Mouse (Mus musculus) spleen, postnatal 4 days (tissue): ENCODE data around the gene Znfx1.
A peak's percentile ranks its signal among the peaks of the same experiment; 100 is the strongest.
"Not testable (repeated sequence)": the region's sequence is repeated elsewhere in the genome, so short reads cannot be mapped to it uniquely, and the experiment has no call there.

Experiments used
- DNase-seq, 2 experiments: peaks; one replicate each; pipeline ENCODE4 v3.0.0; 2022; ENCODE audit warnings: low spot score in 2 of 2

The Znfx1 gene

GRCm38 (mm10) chr2:167053127-167053844, 9.5 kb downstream of the Znfx1 start:
- DNase-seq, result no peak

DNA sequence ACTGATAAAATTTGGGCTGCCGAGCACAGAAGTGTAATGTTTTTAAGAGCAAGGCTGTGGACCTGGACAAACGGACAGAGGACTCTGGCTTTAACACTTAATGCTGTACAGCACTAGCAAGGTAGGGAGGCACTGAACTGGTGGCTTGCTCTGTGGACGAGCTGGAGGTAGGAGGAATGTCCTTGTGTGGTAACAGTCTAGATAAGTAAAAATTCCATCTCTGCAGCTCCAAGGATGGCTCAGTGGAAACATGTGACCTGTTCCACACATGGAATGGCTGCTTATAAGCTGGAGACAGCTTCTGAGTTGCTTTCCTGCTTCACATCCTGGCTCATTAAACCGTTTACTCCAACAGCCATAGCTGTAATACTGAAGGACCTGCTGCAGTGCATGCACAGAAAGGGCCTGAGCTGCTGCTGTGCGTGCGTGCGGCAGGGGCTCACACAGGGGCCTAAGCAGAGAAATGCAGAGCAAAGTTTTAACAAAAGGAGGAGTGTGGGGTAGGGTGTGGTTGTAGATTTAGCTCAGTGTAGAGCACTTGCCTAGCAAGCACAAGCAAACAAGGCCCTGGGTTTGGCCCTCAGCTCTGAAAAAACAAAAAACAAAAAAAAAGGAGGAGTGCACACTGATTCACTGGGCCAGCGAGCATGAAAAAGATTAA, 14.0 kb downstream of the Znfx1 start:
- DNase-seq, result no peak

DNA sequence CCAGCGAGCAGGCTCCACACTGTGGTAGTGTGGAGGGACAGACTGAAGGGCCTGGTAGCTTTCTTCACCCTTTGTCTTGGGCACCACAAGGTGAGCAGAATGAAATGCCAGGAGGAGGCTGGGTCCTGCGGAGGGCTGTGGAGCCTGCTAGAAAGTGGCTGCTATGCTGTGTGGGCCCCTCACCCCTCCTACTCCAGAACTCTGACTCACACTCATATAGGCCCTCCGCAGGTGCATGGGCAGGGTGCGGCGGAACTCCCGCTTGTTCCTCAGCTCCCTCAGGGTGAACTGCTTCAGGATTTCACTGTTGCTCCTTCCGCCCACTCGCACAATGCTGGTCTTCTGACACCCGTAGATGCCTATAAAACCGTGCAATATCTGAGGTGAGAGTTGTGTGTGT, 14.6 kb downstream of the Znfx1 start:
- no peak for DNase-seq

GRCm38 (mm10) chr2:167043400-167044121, 19.3 kb downstream of the Znfx1 start:
- DNase-seq, result peak; percentile 77 to 78

- no peak for DNase-seq
These were observed 23.4 kb downstream of the Znfx1 start for GRCm38 (mm10) chr2:167039386-167039785.

GRCm38 (mm10) chr2:167038716-167039115, 24.1 kb downstream of the Znfx1 start:
- DNase-seq, result no peak

DNA sequence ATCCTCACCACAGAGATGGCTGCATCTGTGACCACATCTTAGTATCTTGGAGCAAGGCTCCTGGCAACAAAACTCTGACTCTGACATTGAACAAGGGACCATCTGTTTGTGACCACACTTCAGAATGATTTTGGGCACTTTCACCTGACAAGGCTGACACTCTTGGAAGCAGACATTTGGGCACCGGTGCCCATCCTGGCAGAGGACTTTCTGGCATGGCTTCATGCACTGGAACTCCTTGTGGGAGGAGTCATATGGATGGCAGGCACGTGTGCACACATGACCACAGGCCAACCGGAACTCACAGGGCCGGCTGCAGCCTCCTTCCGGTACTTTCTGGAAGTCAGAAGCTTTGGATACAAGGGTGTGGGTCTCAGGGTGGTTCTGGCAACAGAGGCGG, 24.5 kb downstream of the Znfx1 start:
- no peak for DNase-seq

- DNase-seq, result no peak
These were observed 25.1 kb downstream of the Znfx1 start for GRCm38 (mm10) chr2:167037710-167038109.

DNA sequence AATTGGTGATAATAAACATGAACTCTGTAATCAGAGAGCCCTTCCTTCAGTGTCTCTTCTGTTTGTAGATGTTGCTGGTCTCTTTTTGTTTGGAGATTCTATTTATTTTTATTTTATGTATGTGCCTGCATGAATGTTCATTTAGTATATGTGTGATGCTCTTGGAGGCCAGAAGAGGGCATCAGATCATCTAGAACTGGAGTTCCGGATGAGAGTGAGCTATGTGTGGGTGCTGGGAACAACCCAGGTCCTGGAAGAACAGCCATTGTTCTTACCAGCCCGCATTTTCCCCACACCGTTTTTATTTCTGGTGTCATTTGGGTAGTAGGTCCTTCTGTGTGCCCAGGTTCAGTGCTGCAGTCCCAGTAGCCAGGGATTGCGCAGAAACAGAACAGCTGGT, 32.3 kb downstream of the Znfx1 start:
- DNase-seq, result peak in 1 of 2 experiments; percentile 51

- DNase-seq, result peak in 1 of 2 experiments; percentile 53
These were observed 34.3 kb downstream of the Znfx1 start for GRCm38 (mm10) chr2:167028553-167028952.

DNA sequence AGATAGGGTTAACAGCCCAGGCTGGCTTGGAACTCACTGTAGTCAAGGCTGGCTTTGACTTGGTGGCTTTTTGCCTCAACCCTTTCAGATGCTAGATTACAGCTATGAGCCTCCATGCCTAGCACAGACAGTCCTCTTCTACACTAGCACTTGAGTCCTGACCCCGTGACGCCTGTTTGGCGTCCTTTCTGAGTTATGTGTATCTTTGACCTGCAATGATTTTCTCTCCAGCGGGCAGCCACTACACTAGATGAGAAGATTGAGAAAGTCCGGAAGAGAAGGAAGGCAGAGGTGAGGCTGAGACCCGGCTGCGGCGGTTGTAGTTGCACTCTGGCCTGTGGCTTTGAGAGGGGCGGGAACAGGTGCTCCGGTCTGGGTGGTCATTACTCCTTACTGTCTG, 43.4 kb downstream of the Znfx1 start:
- peak in 1 of 2 experiments; percentile 42 for DNase-seq

- DNase-seq, result no peak
These were observed 47.5 kb downstream of the Znfx1 start for GRCm38 (mm10) chr2:167015382-167015718.

- DNase-seq, result peak; percentile 90 to 96
These were observed 48.0 kb downstream of the Znfx1 start, which contains the start of gene Ddx27 for GRCm38 (mm10) chr2:167014702-167015381. Gene Ddx27 (plus strand): TSS chr2:167015193.

- no peak for DNase-seq
These were observed 52.3 kb downstream of the Znfx1 start for GRCm38 (mm10) chr2:167010546-167010945.

DNA sequence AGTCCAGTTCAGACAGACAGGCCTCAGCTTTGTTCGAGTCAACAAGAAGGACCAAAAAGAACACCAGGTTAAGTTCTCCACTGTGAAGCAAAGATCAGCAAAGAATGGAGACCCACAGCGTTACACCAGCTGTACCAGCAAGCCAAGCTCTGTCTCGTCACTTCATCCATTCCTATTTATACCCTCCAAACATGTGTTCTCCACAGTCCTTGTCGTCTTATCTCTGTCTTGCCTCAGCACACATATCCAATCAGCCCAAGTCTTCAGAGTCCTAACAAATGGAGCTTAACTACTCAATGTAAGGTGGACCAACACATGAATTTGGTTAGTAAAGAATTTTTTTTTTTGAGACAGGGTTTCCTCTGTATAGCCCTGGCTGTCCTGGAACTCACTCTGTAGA, 53.3 kb downstream of the Znfx1 start:
- no peak for DNase-seq

DNA sequence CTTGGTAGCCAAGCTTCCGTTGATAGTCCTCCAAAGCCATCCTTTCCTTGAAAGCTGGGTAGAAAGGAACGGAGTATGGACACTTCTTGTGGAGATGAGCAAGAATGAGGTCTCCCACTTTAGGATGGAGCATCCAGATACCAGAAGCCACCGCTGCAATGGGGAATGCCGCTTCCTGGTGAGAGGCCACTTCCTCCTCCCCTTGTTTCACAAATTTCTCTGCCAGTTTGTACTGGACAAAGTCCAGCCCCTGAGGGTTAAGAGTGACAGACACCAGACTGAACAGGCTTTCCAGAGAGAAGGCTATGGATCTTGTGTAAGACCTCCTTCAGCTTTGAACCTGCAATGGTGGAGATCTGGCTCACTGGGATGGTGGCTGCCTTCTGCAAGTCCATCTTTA, 55.2 kb downstream of the Znfx1 start:
- DNase-seq, result not testable (repeated sequence)

DNA sequence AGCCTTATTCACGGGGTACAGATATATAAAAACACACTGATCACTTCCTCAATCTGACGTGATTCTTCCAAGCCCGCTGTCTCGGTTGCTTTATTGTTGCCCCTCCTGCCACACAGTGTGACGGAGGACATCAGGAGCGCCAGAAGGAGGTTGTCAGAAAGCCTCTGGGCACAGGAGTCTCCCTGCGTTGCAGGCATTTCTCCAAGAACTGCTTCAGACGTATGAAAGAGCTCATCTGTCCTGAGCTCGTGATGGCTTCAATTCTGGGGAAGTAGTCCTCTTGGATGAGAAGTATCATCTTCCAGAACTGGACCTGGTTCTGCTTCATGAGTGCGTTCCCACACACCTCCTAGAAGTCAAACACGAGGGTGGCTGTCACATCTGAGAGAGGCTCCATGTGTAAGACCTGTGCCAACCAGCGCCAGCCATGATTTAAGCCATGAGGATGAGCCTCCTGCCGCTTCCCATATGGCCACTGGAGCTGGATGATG, 55.8 kb downstream of the Znfx1 start:
- DNase-seq, result no peak

GRCm38 (mm10) chr2:167006355-167006754, 56.5 kb downstream of the Znfx1 start:
- no peak for DNase-seq

DNA sequence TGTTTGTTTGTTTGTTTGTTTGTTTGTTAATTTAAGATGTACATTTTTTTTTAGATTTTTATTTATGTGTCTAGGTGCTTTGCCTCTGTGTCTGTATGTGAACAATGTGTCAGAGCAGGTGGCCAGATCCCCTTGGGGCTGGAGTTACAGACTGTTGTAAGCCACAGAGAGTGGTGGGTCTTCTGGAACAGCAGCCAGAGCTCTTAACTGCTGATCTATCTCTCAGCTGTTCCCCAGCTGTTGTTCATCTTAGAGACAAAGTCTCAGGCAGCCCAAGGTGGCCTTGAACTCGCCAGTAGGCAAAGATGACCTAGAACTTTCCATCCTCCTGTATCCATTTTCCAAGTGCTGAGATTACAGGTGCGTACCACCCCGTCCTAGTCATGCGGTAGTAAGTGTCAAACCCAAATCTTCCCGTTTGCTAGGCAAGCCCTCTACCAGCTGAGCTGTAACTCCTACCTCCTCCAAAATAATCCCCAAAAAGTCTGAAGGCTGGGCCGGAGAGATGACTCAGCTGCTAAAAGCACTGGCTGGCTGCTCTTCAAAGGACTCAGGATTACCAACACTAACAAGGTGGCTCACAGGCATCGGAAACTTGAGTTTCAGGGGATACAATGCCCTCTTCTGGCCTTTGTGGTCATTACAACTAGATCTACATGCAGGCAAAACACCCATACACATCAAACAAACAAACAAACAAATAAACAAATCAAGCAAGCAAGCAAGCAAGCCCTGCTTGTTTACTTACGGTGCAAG, 58.5 kb downstream of the Znfx1 start:
- peak; percentile 68 to 77 for DNase-seq

- no peak for DNase-seq
These were observed 61.3 kb downstream of the Znfx1 start for GRCm38 (mm10) chr2:167001486-167001885.

- no peak for DNase-seq
These were observed 66.3 kb downstream of the Znfx1 start for GRCm38 (mm10) chr2:166996533-166996894.
